Mouse (Mus musculus): ENCODE data around the gene Rtn2. TPM values are rescaled to one million over a fixed set of nuclear protein-coding genes. Genes with fewer than 3 reads are reported as not detected.

Gene Rtn2
- polyA plus RNA-seq, 1 experiment: 14.3 TPM

- Histone ChIP-seq H3K27ac (ENCODE audit: insufficient read depth, low read length) (no peak overlapping the region), H3K27me3 (ENCODE audit: control insufficient read depth, insufficient read depth, low read length, poor library complexity, severe bottlenecking) (no peaks in the 10 kb centered on the region), H3K9me3 (replicated peaks; ENCODE audit: control insufficient read depth, insufficient read depth, low read length, poor library complexity, severe bottlenecking) (no peaks in the 10 kb centered on the region), H3K4me1 (ENCODE audit: control insufficient read depth, insufficient read depth, low read length) (no peaks in the 10 kb centered on the region), H3K9ac (ENCODE audit: low read depth, poor library complexity, severe bottlenecking) (no peak overlapping the region), H3K4me3 (ENCODE audit: low read depth, low read length) (no peak overlapping the region), H3K36me3 (ENCODE audit: control insufficient read depth, insufficient read depth, low read length, poor library complexity, severe bottlenecking) (no peaks in the 10 kb centered on the region)
- TF ChIP-seq POLR2A (IDR thresholded peaks at IDR 0.05; ENCODE audit: insufficient read depth, low read length) (no peak), CTCF (IDR thresholded peaks at IDR 0.05; ENCODE audit: low read depth, low read length) (no peak), EP300 (IDR thresholded peaks at IDR 0.05; ENCODE audit: insufficient read depth, low read depth, low read length) (no peak)
Observed at GRCm38 (mm10) chr7:19316451-19317161, 34.2 kb downstream of the Rtn2 start.

- Histone ChIP-seq H3K4me1 (ENCODE audit: control insufficient read depth, insufficient read depth, low read length) (no peaks in the 10 kb centered on the region), H3K36me3 (ENCODE audit: control insufficient read depth, insufficient read depth, low read length, poor library complexity, severe bottlenecking) (no peaks in the 10 kb centered on the region), H3K27ac (ENCODE audit: insufficient read depth, low read length) (no peak overlapping the region), H3K9ac (ENCODE audit: low read depth, poor library complexity, severe bottlenecking) (no peak overlapping the region), H3K9me3 (replicated peaks; ENCODE audit: control insufficient read depth, insufficient read depth, low read length, poor library complexity, severe bottlenecking) (no peaks in the 10 kb centered on the region), H3K4me3 (ENCODE audit: low read depth, low read length) (no peak overlapping the region), H3K27me3 (ENCODE audit: control insufficient read depth, insufficient read depth, low read length, poor library complexity, severe bottlenecking) (no peaks in the 10 kb centered on the region)
- TF ChIP-seq POLR2A (IDR thresholded peaks at IDR 0.05; ENCODE audit: insufficient read depth, low read length): no peak
- no peak for TF ChIP-seq EP300 (IDR thresholded peaks at IDR 0.05; ENCODE audit: insufficient read depth, low read depth, low read length)
- TF ChIP-seq CTCF (IDR thresholded peaks at IDR 0.05; ENCODE audit: low read depth, low read length): no peak
Observed at GRCm38 (mm10) chr7:19318201-19318600, 35.8 kb downstream of the Rtn2 start.

GRCm38 (mm10) chr7:19318676-19319075, 36.3 kb downstream of the Rtn2 start:
- no peaks in the 10 kb centered on the region for H3K27me3 ChIP-seq (ENCODE audit: control insufficient read depth, insufficient read depth, low read length, poor library complexity, severe bottlenecking)
- H3K27ac ChIP-seq (ENCODE audit: insufficient read depth, low read length): no peak overlapping the region
- no peaks in the 10 kb centered on the region for H3K4me1 ChIP-seq (ENCODE audit: control insufficient read depth, insufficient read depth, low read length)
- TF ChIP-seq CTCF (IDR thresholded peaks at IDR 0.05; ENCODE audit: low read depth, low read length) (no peak), POLR2A (IDR thresholded peaks at IDR 0.05; ENCODE audit: insufficient read depth, low read length) (no peak), EP300 (IDR thresholded peaks at IDR 0.05; ENCODE audit: insufficient read depth, low read depth, low read length) (no peak)
- H3K4me3 ChIP-seq (ENCODE audit: low read depth, low read length): no peak overlapping the region
- no peak overlapping the region for H3K9ac ChIP-seq (ENCODE audit: low read depth, poor library complexity, severe bottlenecking)
- no peaks in the 10 kb centered on the region for H3K9me3 ChIP-seq (replicated peaks; ENCODE audit: control insufficient read depth, insufficient read depth, low read length, poor library complexity, severe bottlenecking)
- no peaks in the 10 kb centered on the region for H3K36me3 ChIP-seq (ENCODE audit: control insufficient read depth, insufficient read depth, low read length, poor library complexity, severe bottlenecking)

DNA sequence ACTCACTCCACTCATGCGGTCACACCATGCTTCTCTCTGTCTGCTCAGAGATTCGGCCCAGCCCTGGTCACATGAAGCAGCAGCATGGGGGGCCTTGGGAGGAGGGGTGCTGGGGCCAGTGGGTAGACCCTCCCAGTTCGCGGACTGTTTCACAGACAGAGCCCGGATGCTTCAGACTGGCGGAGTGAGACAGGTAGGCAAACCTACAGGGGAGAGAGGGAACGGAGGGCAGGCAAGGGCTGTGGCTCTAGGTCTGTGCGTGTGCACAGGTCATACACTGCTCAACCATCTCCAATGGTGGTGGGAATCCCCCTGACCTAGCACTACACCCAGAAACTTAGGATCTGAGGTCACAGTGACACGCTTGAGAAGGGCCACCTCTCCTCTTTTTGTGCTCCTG, 37.0 kb downstream of the Rtn2 start:
- TF ChIP-seq EP300 (IDR thresholded peaks at IDR 0.05; ENCODE audit: insufficient read depth, low read depth, low read length): no peak
- TF ChIP-seq POLR2A (IDR thresholded peaks at IDR 0.05; ENCODE audit: insufficient read depth, low read length): no peak
- TF ChIP-seq CTCF (IDR thresholded peaks at IDR 0.05; ENCODE audit: low read depth, low read length): no peak
- Histone ChIP-seq H3K27me3 (ENCODE audit: control insufficient read depth, insufficient read depth, low read length, poor library complexity, severe bottlenecking) (no peaks in the 10 kb centered on the region), H3K27ac (ENCODE audit: insufficient read depth, low read length) (no peak overlapping the region)

GRCm38 (mm10) chr7:19319906-19320305, 37.5 kb downstream of the Rtn2 start:
- H3K27me3 ChIP-seq (ENCODE audit: control insufficient read depth, insufficient read depth, low read length, poor library complexity, severe bottlenecking): no peaks in the 10 kb centered on the region
- no peak overlapping the region for H3K27ac ChIP-seq (ENCODE audit: insufficient read depth, low read length)
- TF ChIP-seq CTCF (IDR thresholded peaks at IDR 0.05; ENCODE audit: low read depth, low read length): no peak
- no peak for TF ChIP-seq POLR2A (IDR thresholded peaks at IDR 0.05; ENCODE audit: insufficient read depth, low read length)
- TF ChIP-seq EP300 (IDR thresholded peaks at IDR 0.05; ENCODE audit: insufficient read depth, low read depth, low read length): no peak

More for the DNA sequence above, 37.0 kb downstream of the Rtn2 start:
- Histone ChIP-seq H3K4me1 (ENCODE audit: control insufficient read depth, insufficient read depth, low read length) (no peaks in the 10 kb centered on the region), H3K9ac (ENCODE audit: low read depth, poor library complexity, severe bottlenecking) (no peak overlapping the region), H3K36me3 (ENCODE audit: control insufficient read depth, insufficient read depth, low read length, poor library complexity, severe bottlenecking) (no peaks in the 10 kb centered on the region), H3K4me3 (ENCODE audit: low read depth, low read length) (peak overlapping the region; percentile 56), H3K9me3 (replicated peaks; ENCODE audit: control insufficient read depth, insufficient read depth, low read length, poor library complexity, severe bottlenecking) (no peaks in the 10 kb centered on the region)

GRCm38 (mm10) chr7:19320637-19321036, 38.2 kb downstream of the Rtn2 start:
- H3K4me3 ChIP-seq (ENCODE audit: low read depth, low read length): no peak overlapping the region

More at GRCm38 (mm10) chr7:19319906-19320305, 37.5 kb downstream of the Rtn2 start:
- Histone ChIP-seq H3K36me3 (ENCODE audit: control insufficient read depth, insufficient read depth, low read length, poor library complexity, severe bottlenecking) (no peaks in the 10 kb centered on the region), H3K4me1 (ENCODE audit: control insufficient read depth, insufficient read depth, low read length) (no peaks in the 10 kb centered on the region), H3K9me3 (replicated peaks; ENCODE audit: control insufficient read depth, insufficient read depth, low read length, poor library complexity, severe bottlenecking) (no peaks in the 10 kb centered on the region), H3K4me3 (ENCODE audit: low read depth, low read length) (peak overlapping the region; percentile 56), H3K9ac (ENCODE audit: low read depth, poor library complexity, severe bottlenecking) (no peak overlapping the region)

More at GRCm38 (mm10) chr7:19320637-19321036, 38.2 kb downstream of the Rtn2 start:
- no peaks in the 10 kb centered on the region for H3K9me3 ChIP-seq (replicated peaks; ENCODE audit: control insufficient read depth, insufficient read depth, low read length, poor library complexity, severe bottlenecking)
- TF ChIP-seq EP300 (IDR thresholded peaks at IDR 0.05; ENCODE audit: insufficient read depth, low read depth, low read length) (no peak), POLR2A (IDR thresholded peaks at IDR 0.05; ENCODE audit: insufficient read depth, low read length) (no peak), CTCF (IDR thresholded peaks at IDR 0.05; ENCODE audit: low read depth, low read length) (no peak)
- no peaks in the 10 kb centered on the region for H3K27me3 ChIP-seq (ENCODE audit: control insufficient read depth, insufficient read depth, low read length, poor library complexity, severe bottlenecking)
- no peaks in the 10 kb centered on the region for H3K36me3 ChIP-seq (ENCODE audit: control insufficient read depth, insufficient read depth, low read length, poor library complexity, severe bottlenecking)
- no peak overlapping the region for H3K9ac ChIP-seq (ENCODE audit: low read depth, poor library complexity, severe bottlenecking)
- no peaks in the 10 kb centered on the region for H3K4me1 ChIP-seq (ENCODE audit: control insufficient read depth, insufficient read depth, low read length)
- H3K27ac ChIP-seq (ENCODE audit: insufficient read depth, low read length): no peak overlapping the region

Data from ES-Bruce4 (cell line).